Mouse (Mus musculus) forebrain, embryonic 15.5 days (tissue): ENCODE measurements around the gene Cd9. TPM values are rescaled to one million over a fixed set of nuclear protein-coding genes. Genes with fewer than 3 reads are reported as not detected.

Experiments used
- ATAC-seq: fragments of 200-750 bp; cut with Nextera tagmentation; replicated peaks from 2 replicates; pipeline ENCODE4 v1.8.0; 2017; ENCODE audit warnings: mild to moderate bottlenecking, moderate TSS enrichment, moderate library complexity
- H3K27ac ChIP-seq: fragments of 300-500 bp; sonication (generic); replicated peaks from 2 replicates; pipeline ENCODE4 v1.5.1; 2015; ENCODE audit warnings: mild to moderate bottlenecking, inconsistent platforms
- H3K27me3 ChIP-seq: fragments of 300-500 bp; sonication (generic); 2 replicates; pipeline ENCODE4 v1.6.1; 2015; ENCODE audit warnings: inconsistent platforms
- H3K36me3 ChIP-seq: fragments of 300-500 bp; sonication (generic); 2 replicates; pipeline ENCODE4 v1.6.1; 2015; ENCODE audit warnings: mild to moderate bottlenecking, inconsistent platforms
- H3K4me1 ChIP-seq: fragments of 300-500 bp; sonication (generic); 2 replicates; pipeline ENCODE4 v1.6.1; 2015; ENCODE audit warnings: inconsistent platforms
- H3K4me2 ChIP-seq: fragments of 300-500 bp; sonication (generic); replicated peaks from 2 replicates; pipeline ENCODE4 v1.6.1; 2015; ENCODE audit warnings: mild to moderate bottlenecking, inconsistent platforms
- H3K4me3 ChIP-seq: fragments of 300-500 bp; sonication (generic); 2 replicates; pipeline ENCODE4 v1.5.1; 2015; ENCODE audit warnings: mild to moderate bottlenecking, inconsistent platforms
- H3K9ac ChIP-seq: fragments of 300-500 bp; sonication (generic); replicated peaks from 2 replicates; pipeline ENCODE4 v1.6.1; 2015; ENCODE audit warnings: mild to moderate bottlenecking, inconsistent platforms
- H3K9me3 ChIP-seq: fragments of 300-500 bp; sonication (generic); 2 replicates; pipeline ENCODE4 v1.6.1; 2016; ENCODE audit warnings: inconsistent platforms
- WGBS: fragments of 180-500 bp; shearing (Covaris S2); methylation state at CpG from one replicate; pipeline ENCODE4 v1.1.7; 2015; ENCODE audit warnings: mixed read lengths; 5-methylcytosine and 5-hydroxymethylcytosine counted together
- polyA plus RNA-seq: library from polyadenylated mRNA; unstranded; fragments of >200 nt; fragmentation: Nextera tagmentation; extraction: Ambion mirVana; gene quantifications from 2 replicates; pipeline ENCODE4 v1.2.1, GENCODE M21; 2015

The Cd9 gene
- polyA plus RNA-seq, 1 experiment from 2014 or later = 81.6 TPM

DNA sequence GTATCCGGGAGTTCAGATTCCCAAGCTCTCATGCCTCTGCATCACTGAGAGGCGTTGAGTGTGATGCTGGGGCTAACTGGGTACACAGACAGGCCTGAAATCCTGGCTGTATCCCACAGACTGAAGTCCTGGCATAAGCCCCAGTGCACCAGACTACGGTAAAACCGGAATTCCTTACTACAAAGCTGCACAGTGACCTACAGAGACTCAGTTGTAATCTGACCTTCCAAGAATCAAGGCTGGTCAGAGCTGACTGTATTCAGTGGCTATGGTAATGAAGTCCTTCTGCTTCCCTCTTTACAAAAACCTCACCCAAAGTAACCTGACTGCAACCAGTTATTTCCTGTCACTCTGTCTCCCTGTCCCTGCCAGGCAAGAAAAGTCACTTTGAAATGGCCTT, 47.4 kb downstream of the Cd9 start:
- Histone ChIP-seq H3K4me2 (no peak overlapping the region), H3K27ac (no peak overlapping the region), H3K9me3 (no peaks in the 10 kb centered on the region), H3K9ac (no peak overlapping the region), H3K36me3 (no peaks in the 10 kb centered on the region), H3K4me1 (no peaks in the 10 kb centered on the region), H3K27me3 (no peaks in the 10 kb centered on the region), H3K4me3 (no peak overlapping the region)
- 54% methylated on average over 4 of the region's 4 CpGs for WGBS
- ATAC-seq = no peak

DNA sequence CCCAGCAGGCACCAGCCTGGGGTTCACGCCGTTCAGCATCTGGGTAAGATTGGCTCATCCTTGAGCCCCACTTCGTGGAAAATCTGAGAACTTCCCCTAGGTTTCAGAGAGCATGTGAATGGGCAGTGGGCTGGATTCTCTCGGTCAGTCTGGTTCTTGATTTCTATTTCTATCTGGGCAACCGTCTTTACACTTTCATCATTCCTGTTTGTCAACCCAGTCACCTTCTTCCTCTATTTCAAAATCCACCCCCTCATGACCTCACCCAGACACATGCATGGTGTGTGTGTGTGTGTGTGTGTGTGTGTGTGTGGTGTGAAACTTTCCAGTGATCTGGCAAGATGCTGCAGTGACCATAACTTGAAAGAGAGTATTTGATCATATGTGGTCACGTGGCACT, 49.2 kb downstream of the Cd9 start:
- H3K4me2 ChIP-seq = no peak overlapping the region
- ATAC-seq = no peak
- 89% methylated on average over 6 of the region's 6 CpGs for WGBS
- H3K9ac ChIP-seq = no peak overlapping the region
- H3K36me3 ChIP-seq = no peaks in the 10 kb centered on the region
- no peak overlapping the region for H3K4me3 ChIP-seq
- H3K9me3 ChIP-seq = no peaks in the 10 kb centered on the region
- no peaks in the 10 kb centered on the region for H3K27me3 ChIP-seq
- no peaks in the 10 kb centered on the region for H3K4me1 ChIP-seq
- no peak overlapping the region for H3K27ac ChIP-seq

DNA sequence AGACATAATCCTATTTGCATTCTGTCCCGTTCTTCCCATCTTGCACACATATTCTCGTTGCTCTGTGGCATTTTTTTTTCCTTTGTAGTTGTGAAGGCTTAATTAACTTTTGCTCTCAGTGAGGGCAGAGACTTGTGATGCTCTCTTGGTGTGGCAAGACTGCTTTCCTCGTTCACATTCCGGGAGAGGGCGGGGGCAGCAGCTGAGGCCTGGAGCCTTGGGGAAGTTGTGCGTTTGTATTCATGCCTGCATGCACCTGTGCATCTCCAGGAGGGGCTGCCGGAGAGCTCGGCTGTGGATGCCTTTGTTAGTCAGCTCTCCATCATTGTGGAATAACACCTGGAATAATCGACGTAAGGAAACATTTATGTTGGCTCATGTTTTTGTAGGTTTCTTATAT, 52.0 kb downstream of the Cd9 start:
- H3K27me3 ChIP-seq = no peaks in the 10 kb centered on the region
- 51% methylated on average over 10 of the region's 10 CpGs for WGBS
- no peaks in the 10 kb centered on the region for H3K36me3 ChIP-seq
- H3K4me1 ChIP-seq = no peaks in the 10 kb centered on the region
- no peak overlapping the region for H3K4me3 ChIP-seq
- H3K4me2 ChIP-seq = no peak overlapping the region
- ATAC-seq = no peak
- H3K9ac ChIP-seq = no peak overlapping the region
- H3K9me3 ChIP-seq = no peaks in the 10 kb centered on the region
- H3K27ac ChIP-seq = no peak overlapping the region

DNA sequence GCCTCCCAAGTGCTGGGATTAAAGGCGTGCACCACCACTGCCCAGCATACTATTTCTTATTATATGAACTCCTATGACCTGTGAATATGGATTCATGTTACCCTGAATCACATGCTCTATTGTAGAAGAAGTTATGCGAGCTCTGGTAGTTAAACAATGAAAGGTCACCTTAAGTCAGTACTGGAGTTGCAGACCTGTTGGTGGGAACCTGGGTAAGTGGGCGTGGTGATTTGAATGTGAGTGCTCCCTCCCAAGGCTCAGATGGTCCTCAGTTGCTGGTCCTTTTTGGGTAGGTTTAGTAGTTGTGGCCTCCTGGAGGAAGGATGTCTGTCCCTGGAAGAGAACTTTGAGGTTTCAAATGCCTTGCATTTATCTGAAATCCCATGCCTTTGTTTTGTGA, 57.8 kb downstream of the Cd9 start:
- ATAC-seq = no peak
- H3K9ac ChIP-seq = no peak overlapping the region
- no peak overlapping the region for H3K27ac ChIP-seq
- H3K4me3 ChIP-seq = no peak overlapping the region
- no peaks in the 10 kb centered on the region for H3K9me3 ChIP-seq
- no peaks in the 10 kb centered on the region for H3K4me1 ChIP-seq
- 91% methylated on average over 3 of the region's 3 CpGs for WGBS
- H3K36me3 ChIP-seq = no peaks in the 10 kb centered on the region
- no peak overlapping the region for H3K4me2 ChIP-seq
- H3K27me3 ChIP-seq = no peaks in the 10 kb centered on the region

DNA sequence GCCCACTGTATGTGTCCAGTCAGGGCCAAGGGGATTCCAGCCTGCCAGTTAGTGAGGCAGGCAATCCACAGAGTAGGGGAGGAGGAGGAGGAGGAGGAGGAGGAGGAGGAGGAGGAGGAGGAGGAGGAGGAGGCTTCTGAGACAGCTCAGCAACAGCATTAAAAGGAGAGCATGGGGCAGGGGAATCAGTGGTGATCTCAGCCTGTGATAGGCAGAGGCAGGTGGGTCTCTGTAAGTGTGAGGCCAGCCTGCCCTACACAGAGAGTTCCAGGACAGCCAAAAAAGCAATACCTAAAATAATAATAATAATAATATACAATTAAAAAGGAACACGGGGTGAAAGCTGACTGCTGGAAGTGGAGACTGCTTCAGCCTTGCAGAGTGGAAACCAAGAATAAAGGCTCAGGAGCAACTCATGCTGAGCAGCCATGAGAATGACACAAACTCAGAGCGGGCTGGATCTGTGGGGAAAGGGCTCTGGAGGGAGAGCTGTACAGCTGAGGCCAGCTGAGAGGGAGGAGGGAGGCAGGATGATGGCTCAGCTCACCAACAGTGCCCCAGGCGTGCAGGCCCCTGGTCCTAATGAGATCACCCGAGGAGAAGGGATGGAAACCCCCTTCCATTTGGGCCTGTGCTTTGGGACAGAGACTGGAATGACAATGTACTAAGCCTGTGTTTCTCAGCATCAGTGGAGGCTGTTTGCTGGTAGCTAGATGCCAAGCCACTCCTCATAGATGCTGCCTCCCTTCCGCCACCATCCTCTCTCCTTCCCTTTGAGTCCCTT, 59.7 kb downstream of the Cd9 start:
- Histone ChIP-seq H3K4me2 (no peak overlapping the region), H3K4me1 (no peaks in the 10 kb centered on the region), H3K27me3 (no peaks in the 10 kb centered on the region), H3K27ac (no peak overlapping the region), H3K9me3 (no peaks in the 10 kb centered on the region), H3K4me3 (no peak overlapping the region), H3K9ac (no peak overlapping the region), H3K36me3 (no peaks in the 10 kb centered on the region)
- 51% methylated on average over 5 of the region's 5 CpGs for WGBS
- ATAC-seq = no peak

DNA sequence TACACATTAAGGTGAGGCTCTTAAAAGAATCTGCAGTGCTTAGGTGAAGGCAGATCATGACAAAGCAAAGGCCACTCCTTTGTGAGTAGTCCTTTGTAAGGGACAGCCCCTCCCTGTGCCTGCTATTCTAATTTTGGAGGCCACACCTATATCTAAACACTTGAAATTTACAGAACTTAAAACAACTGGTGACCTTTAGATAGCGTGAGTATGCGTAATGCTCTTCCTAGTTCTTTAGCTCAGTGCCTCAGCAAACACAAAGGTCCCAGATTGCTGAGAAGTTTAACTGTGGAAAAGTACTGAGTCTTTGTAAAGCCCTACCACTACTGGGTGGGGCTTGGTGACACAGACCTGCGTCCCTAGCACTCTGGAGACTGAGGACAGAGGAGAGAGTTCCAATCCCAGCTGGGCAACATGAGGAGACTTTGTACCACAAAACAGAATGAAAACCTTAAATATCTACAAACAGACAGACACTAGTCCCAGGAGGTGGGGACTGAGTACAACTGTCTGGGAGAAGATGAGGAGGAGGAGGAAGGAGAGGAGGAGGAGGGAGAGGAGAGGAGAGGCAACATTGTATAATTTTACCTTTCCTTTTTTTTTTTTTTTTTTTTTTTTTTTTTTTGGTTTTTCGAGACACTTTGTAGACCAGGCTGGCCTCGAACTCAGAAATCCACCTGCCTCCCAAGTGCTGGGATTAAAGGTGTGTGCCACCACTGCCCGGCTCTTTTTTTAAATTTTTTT, 60.7 kb downstream of the Cd9 start:
- Histone ChIP-seq H3K27me3 (no peaks in the 10 kb centered on the region), H3K27ac (no peak overlapping the region), H3K9me3 (no peaks in the 10 kb centered on the region), H3K4me3 (no peak overlapping the region), H3K9ac (no peak overlapping the region), H3K4me1 (no peaks in the 10 kb centered on the region), H3K4me2 (no peak overlapping the region), H3K36me3 (no peaks in the 10 kb centered on the region)
- ATAC-seq = no peak
- WGBS = 81% methylated on average over 6 of the region's 6 CpGs

DNA sequence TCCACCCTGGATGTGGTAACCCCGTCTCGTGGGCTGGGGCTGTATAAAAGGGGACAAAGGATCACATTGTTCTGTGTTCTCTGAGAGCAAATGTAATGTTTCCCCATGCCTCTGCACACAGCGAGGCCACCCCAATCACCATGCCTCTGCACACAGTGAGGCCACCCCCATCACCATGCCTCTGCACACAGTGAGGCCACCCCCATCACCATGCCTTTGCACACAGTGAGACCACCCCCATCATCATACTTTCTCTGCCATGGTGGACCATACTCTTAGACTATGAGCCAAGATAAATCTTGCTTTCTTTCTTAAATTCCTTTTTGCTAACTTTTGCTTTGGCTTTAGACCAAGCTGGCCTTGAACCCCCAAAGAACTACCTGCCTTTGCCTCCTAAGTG, 61.3 kb downstream of the Cd9 start:
- WGBS = 34% methylated on average over 3 of the region's 3 CpGs

DNA sequence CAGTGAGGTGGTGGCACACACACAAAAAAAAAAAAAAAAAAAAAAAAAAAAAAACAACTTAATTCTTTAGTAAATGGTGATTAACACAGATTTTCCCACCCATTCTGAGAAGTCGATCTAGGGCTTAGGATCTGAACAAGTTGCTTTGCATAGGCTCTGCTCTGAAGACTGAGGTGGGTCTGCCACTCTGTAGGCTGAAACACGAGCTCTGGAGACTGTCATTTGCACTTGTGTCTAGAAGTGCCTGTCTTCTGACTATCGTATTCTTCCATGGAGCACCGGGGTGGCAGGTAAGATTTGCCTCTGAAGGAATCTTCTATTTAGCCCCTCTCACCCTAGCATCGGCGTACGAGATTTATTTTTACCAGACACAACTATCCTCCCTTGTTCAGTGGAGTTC, 62.1 kb downstream of the Cd9 start:
- ATAC-seq = no peak
- no peak overlapping the region for H3K4me3 ChIP-seq
- 84% methylated on average over 7 of the region's 7 CpGs for WGBS
- H3K4me2 ChIP-seq = no peak overlapping the region
- no peaks in the 10 kb centered on the region for H3K27me3 ChIP-seq
- no peak overlapping the region for H3K9ac ChIP-seq
- no peaks in the 10 kb centered on the region for H3K36me3 ChIP-seq
- H3K4me1 ChIP-seq = no peaks in the 10 kb centered on the region
- H3K9me3 ChIP-seq = no peaks in the 10 kb centered on the region
- H3K27ac ChIP-seq = no peak overlapping the region

More for the DNA sequence above, 61.3 kb downstream of the Cd9 start:
- no peak overlapping the region for H3K4me2 ChIP-seq
- H3K9ac ChIP-seq = no peak overlapping the region
- H3K9me3 ChIP-seq = no peaks in the 10 kb centered on the region
- H3K4me1 ChIP-seq = no peaks in the 10 kb centered on the region
- ATAC-seq = no peak
- no peaks in the 10 kb centered on the region for H3K36me3 ChIP-seq
- H3K4me3 ChIP-seq = no peak overlapping the region
- no peak overlapping the region for H3K27ac ChIP-seq
- no peaks in the 10 kb centered on the region for H3K27me3 ChIP-seq

DNA sequence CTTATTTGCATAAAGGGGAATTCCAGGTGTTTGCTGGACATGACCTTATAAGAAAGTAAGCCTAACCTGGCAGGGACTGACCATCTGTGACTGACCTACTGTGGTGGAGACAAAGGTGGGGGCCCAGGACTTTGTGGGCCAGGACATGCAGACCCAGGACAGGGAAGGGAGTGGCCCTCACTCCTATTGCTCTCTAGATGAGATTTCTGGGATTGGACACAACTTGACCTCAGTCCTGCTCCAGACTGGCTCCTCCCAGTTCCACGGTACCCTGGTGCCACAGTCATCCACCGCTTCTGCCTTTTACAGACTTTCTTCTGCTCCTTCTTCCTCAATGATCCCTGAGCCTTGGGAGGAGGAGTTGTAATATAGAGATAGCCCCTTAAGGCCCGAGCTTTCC, 63.6 kb downstream of the Cd9 start:
- H3K9me3 ChIP-seq = no peaks in the 10 kb centered on the region
- ATAC-seq = no peak
- no peak overlapping the region for H3K9ac ChIP-seq
- H3K27me3 ChIP-seq = no peaks in the 10 kb centered on the region
- H3K27ac ChIP-seq = no peak overlapping the region
- WGBS = 68% methylated on average over 3 of the region's 3 CpGs
- H3K4me3 ChIP-seq = no peak overlapping the region
- H3K4me2 ChIP-seq = no peak overlapping the region
- peaks cover 4% of the 10 kb centered on the region for H3K4me1 ChIP-seq
- no peaks in the 10 kb centered on the region for H3K36me3 ChIP-seq

DNA sequence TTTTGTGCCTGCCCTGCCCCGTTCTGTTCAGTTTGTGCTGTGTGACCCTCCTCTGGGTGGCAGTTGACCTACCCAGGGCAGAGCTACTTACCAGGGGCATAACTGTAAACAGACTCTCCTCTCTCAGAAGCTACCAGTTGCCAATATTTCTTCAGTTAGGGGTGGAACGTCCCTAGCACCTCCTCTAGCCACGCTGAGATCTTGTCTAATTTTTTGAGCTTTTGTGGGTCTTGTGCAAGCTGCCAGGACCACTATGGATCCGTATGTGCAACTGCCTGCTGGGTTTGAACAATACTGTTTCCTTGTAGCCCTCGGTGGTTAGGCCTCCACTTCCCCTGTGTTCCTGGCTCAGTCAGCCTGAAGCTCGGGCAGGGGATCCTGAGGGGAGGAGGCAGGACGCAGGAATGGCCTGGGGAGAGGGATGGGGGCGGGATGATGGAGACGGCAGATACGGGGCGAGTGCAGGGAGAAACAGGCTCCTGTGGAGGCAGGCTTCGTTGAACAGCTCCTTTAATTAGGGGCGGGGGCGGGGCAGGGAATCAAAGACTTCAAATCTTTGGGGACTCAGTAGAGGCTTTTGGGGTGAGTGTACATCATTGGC, 64.1 kb downstream of the Cd9 start:
- Histone ChIP-seq H3K27me3 (no peaks in the 10 kb centered on the region), H3K27ac (no peak overlapping the region), H3K4me1 (peaks cover 4% of the 10 kb centered on the region), H3K4me3 (no peak overlapping the region), H3K9me3 (no peaks in the 10 kb centered on the region), H3K4me2 (no peak overlapping the region), H3K9ac (no peak overlapping the region), H3K36me3 (no peaks in the 10 kb centered on the region)
- WGBS = 7% methylated on average over 14 of the region's 14 CpGs
- ATAC-seq = no peak

DNA sequence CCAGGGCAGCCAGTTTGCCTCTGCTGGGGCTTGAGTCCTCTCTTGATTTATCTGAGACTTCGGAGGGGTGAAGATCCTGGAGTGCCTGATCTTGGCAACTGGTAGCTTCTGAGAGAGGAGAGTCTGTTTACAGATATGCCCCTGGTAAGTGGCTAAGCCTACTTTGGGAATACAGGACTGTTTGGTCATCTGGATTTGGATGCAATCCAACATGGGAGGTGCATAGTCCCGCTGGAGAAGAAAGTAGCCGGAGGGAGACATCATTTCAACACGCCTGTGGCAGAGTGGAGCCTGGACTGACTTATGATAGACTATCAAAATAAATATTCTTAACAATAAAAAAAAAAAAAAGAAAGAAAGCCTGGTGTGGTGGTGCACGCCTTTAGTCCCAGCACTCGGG, 64.8 kb downstream of the Cd9 start:
- H3K36me3 ChIP-seq = no peaks in the 10 kb centered on the region
- no peak overlapping the region for H3K4me2 ChIP-seq
- H3K27ac ChIP-seq = no peak overlapping the region
- no peak overlapping the region for H3K9ac ChIP-seq
- H3K4me1 ChIP-seq = peaks cover 4% of the 10 kb centered on the region
- H3K4me3 ChIP-seq = no peak overlapping the region
- ATAC-seq = no peak
- H3K9me3 ChIP-seq = no peaks in the 10 kb centered on the region
- H3K27me3 ChIP-seq = no peaks in the 10 kb centered on the region
- WGBS = 85% methylated on average over 6 of the region's 6 CpGs
